Mouse (Mus musculus) lung, embryonic 15.5 days (tissue): ENCODE data around the gene Chid1. TPM values are rescaled to one million over a fixed set of nuclear protein-coding genes. Genes with fewer than 3 reads are reported as not detected.
A peak's percentile ranks its signal among the peaks of the same experiment; 100 is the strongest.
"Not testable (repeated sequence)": the region's sequence is repeated elsewhere in the genome, so short reads cannot be mapped to it uniquely, and the experiment has no call there.

Experiments used
- ATAC-seq: fragments of 200-750 bp; cut with Nextera tagmentation; 2 replicates; pipeline ENCODE4 v1.8.0; 2017; ENCODE audit warnings: moderate number of reproducible peaks, borderline replicate concordance; ENCODE audit not compliant: low FRiP score, low TSS enrichment; ENCODE audit errors: extremely low read depth
- H3K27ac ChIP-seq: fragments of 300-500 bp; sonication (generic); 2 replicates; pipeline ENCODE4 v1.5.1; 2015; ENCODE audit warnings: moderate library complexity, mild to moderate bottlenecking, inconsistent platforms
- H3K27me3 ChIP-seq: fragments of 300-500 bp; sonication (generic); 2 replicates; pipeline ENCODE4 v1.6.1; 2015; ENCODE audit warnings: inconsistent platforms
- H3K36me3 ChIP-seq: fragments of 300-500 bp; sonication (generic); 2 replicates; pipeline ENCODE4 v1.6.1; 2015; ENCODE audit warnings: inconsistent platforms
- H3K4me1 ChIP-seq: fragments of 300-500 bp; sonication (generic); 2 replicates; pipeline ENCODE4 v1.6.1; 2015; ENCODE audit warnings: inconsistent platforms
- H3K4me2 ChIP-seq: fragments of 300-500 bp; sonication (generic); 2 replicates; pipeline ENCODE4 v1.6.1; 2015; ENCODE audit warnings: inconsistent platforms, mild to moderate bottlenecking, moderate library complexity
- H3K4me3 ChIP-seq: fragments of 300-500 bp; sonication (generic); 2 replicates; pipeline ENCODE4 v1.5.1; 2015; ENCODE audit warnings: mild to moderate bottlenecking, inconsistent platforms
- H3K9ac ChIP-seq: fragments of 300-500 bp; sonication (generic); 2 replicates; pipeline ENCODE4 v1.6.1; 2015; ENCODE audit warnings: inconsistent platforms
- H3K9me3 ChIP-seq: fragments of 300-500 bp; sonication (generic); 2 replicates; pipeline ENCODE4 v1.6.1; 2016; ENCODE audit warnings: inconsistent platforms
- WGBS: fragments of 180-500 bp; shearing (Covaris S2); methylation state at CpG from one replicate; pipeline ENCODE4 v1.1.7; 2015; 5-methylcytosine and 5-hydroxymethylcytosine counted together
- polyA plus RNA-seq: library from polyadenylated mRNA; unstranded; fragments of >200 nt; fragmentation: Nextera tagmentation; extraction: Ambion mirVana; gene quantifications from 2 replicates; pipeline ENCODE4 v1.2.1, GENCODE M21; 2015

Chid1 gene
- polyA plus RNA-seq, 1 experiment from 2014 or later = 40.9 TPM

DNA sequence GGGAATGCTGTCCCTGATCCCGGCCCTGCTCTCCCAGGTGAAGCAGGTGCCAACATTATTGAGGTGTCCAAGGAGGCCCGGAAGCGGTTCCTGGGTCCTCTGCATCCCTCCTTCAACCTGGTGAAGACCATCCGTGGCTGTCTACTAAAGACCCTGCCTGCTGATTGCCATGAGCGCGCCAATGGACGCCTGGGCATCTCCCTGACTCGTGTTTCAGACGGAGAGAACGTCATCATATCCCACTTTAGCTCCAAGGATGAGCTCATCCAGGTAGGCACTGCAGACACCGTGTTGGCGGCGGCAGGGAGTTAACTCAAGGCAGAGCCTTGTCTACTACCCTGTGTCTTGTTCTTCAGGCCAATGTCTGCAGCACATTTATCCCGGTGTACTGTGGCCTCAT lies 82.4 kb downstream of the Chid1 start:
- no peak overlapping the region for H3K9ac ChIP-seq
- WGBS = 89% methylated on average over 14 of the region's 14 CpGs
- peaks cover 57% of the 10 kb centered on the region for H3K4me1 ChIP-seq
- H3K27me3 ChIP-seq = peaks cover 25% of the 10 kb centered on the region
- H3K9me3 ChIP-seq = no peaks in the 10 kb centered on the region
- H3K36me3 ChIP-seq = 0 out of 2 replicates have a peak, but pooled peaks cover 5% of the 10 kb centered on the region
- no peak overlapping the region for H3K27ac ChIP-seq
- no peak overlapping the region for H3K4me2 ChIP-seq
- ATAC-seq = no peak
- no peak overlapping the region for H3K4me3 ChIP-seq

DNA sequence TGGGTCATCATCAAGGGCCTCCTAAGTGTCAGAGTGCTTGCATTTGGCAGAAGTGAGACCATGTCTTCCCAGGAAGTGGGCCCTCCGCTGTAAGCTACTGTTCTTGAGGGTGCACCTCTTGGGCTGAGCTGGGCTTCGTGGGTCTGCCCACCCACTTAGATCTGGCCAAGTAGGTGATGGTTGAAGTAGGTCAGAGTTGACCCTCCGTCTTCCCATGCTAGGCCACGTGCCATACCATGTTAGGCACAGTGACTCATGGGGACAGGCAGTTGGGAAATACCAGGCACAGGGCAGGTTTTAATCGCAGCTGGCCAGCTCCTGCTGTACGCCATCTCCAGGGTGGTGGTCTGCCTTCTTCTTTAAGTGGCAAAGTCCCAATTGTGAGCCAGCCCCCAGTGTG lies 82.9 kb downstream of the Chid1 start:
- Histone ChIP-seq H3K4me3 (peak overlapping the region; percentile 68; the same call in 1 of the 2 replicates), H3K9ac (no peak overlapping the region), H3K27ac (no peak overlapping the region), H3K9me3 (no peaks in the 10 kb centered on the region), H3K4me2 (peak overlapping the region; percentile 89; the same call in 1 of the 2 replicates), H3K36me3 (peaks cover 10% of the 10 kb centered on the region), H3K27me3 (peaks cover 21% of the 10 kb centered on the region), H3K4me1 (peaks cover 52% of the 10 kb centered on the region)
- ATAC-seq = no peak
- 81% methylated on average over 6 of the region's 6 CpGs for WGBS

DNA sequence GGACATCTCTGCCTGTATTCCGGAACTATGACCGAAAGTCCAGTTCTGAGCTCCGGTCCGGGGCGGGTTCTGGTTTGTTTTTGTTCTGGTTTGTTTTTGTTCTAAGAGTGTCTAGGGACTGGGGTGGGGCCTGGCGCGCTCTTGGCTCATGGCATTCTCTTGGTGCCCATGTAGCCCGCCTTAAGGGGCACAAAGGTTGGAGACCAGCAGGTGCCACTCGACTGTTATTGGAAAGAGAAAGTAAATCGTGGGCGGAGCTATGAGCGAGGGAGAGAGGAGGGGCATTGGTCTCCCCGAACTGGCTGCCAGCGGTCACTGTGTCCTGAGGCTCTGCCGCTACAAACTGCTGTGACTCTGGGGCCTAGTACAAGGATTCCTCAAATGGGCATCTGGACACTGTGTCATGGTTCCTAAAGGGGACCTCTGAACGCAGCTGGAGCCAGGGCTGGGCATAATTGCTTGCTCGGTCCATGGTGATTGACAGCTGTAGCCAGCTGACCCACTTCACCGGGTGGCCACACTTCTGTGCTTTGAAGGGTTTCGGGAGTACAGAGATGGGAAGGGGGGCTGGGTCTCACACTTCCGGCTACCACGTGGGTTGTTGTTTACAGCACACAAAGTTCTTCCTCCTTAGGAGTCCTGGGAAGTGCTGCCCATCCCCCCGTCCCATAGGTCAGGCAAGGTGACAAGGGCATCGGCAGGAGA lies 83.9 kb downstream of the Chid1 start:
- peaks cover 20% of the 10 kb centered on the region for H3K36me3 ChIP-seq
- peak; percentile 40; the same call in 1 of the 2 replicates for ATAC-seq
- peak overlapping the region; percentile 68 for H3K4me3 ChIP-seq
- peak overlapping the region; percentile 87 for H3K27ac ChIP-seq
- peaks cover 42% of the 10 kb centered on the region for H3K4me1 ChIP-seq
- peaks cover 12% of the 10 kb centered on the region for H3K27me3 ChIP-seq
- H3K9ac ChIP-seq = peak overlapping the region; percentile 60
- H3K4me2 ChIP-seq = peak overlapping the region; percentile 89
- WGBS = 2% methylated on average over 23 of the region's 23 CpGs
- no peaks in the 10 kb centered on the region for H3K9me3 ChIP-seq

DNA sequence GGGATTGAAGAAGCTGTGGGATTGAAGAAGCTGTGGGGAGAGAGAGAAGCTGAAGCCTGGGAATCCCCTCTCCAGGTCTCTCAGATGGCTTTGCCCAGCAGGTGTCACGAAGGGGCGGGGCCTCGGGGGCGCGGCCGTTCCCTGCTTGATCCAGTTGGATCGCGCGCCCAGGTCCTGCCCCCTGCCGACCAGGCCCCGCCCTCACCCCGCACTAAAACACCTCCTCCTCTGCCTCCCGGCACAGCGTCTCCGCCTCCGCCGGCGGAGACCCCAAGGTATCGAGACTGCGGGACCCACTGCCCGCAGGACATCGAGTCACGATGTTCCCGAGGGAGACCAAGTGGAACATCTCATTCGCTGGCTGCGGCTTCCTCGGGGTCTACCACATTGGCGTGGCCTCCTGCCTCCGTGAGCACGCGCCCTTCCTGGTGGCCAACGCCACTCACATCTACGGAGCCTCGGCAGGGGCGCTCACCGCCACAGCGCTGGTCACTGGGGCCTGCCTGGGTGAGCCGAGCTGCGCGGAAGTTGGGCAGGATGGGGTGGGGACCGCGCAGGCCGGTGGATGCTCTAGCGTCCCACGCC lies 84.6 kb downstream of the Chid1 start, which contains the start of gene Pnpla2:
Gene Pnpla2 (plus strand): TSS at position 232 of the 585 bp plus-strand sequence.
- under 1% methylated on average over 45 of the region's 45 CpGs for WGBS
- H3K4me1 ChIP-seq = peaks cover 35% of the 10 kb centered on the region
- H3K4me2 ChIP-seq = peak within 1 kb of the TSS; percentile 89
- peaks cover 6% of the 10 kb centered on the region for H3K27me3 ChIP-seq
- no peaks in the 10 kb centered on the region for H3K9me3 ChIP-seq
- H3K36me3 ChIP-seq = peaks cover 27% of the 10 kb centered on the region
- H3K9ac ChIP-seq = peak within 1 kb of the TSS; percentile 60
- ATAC-seq = peak; percentile 79
- H3K4me3 ChIP-seq = peak within 1 kb of the TSS; percentile 68
- H3K27ac ChIP-seq = peak within 1 kb of the TSS; percentile 87

DNA sequence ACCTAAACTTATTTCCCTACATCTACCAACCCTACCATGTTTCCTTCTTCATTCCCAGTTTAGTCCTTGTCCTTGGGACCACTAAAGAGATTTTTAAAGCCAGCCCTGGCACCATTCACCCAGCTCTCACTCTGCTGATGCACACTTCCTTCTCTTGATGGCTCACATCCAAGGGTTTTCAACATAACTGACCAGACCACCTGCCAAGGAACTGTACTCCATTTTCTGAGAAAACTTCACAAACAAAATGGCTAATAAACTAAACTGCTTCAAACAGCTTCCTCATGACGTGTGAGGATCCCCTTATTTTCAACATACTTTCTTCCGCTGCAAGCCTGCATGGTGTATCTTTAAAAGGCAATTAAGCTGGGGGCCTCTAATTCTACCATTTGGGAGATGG lies 86.0 kb downstream of the Chid1 start:
- Histone ChIP-seq H3K4me2 (no peak overlapping the region), H3K36me3 (peaks cover 38% of the 10 kb centered on the region), H3K4me3 (no peak overlapping the region), H3K4me1 (peaks cover 40% of the 10 kb centered on the region), H3K9me3 (no peaks in the 10 kb centered on the region), H3K27me3 (no peaks in the 10 kb centered on the region), H3K9ac (no peak overlapping the region), H3K27ac (no peak overlapping the region)
- 61% methylated on average over 2 of the region's 2 CpGs for WGBS
- ATAC-seq = no peak

DNA sequence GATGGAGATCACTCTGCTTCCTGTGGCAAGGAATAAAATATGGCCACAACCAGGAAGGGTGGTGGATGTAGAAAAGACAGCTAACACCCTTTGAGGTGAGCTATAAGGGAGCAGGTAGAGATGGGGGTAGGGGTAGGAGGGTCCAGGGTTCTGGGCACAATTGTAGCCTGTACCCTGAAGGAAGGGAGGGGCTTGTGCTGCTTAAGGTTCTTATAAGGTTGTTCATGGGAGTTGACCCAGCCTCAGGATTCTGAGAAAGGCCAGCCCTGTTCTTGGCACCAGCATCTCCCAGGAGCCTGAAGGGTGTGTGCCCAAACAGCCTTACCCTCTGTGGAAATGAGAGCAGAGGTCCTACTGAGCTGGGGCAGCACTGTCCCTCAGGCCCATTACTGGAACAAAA lies 87.7 kb downstream of the Chid1 start:
- H3K4me3 ChIP-seq = no peak overlapping the region
- no peaks in the 10 kb centered on the region for H3K9me3 ChIP-seq
- no peak overlapping the region for H3K9ac ChIP-seq
- ATAC-seq = no peak
- no peak overlapping the region for H3K4me2 ChIP-seq
- H3K36me3 ChIP-seq = peaks cover 40% of the 10 kb centered on the region
- H3K27me3 ChIP-seq = no peaks in the 10 kb centered on the region
- peaks cover 46% of the 10 kb centered on the region for H3K4me1 ChIP-seq
- no peak overlapping the region for H3K27ac ChIP-seq

DNA sequence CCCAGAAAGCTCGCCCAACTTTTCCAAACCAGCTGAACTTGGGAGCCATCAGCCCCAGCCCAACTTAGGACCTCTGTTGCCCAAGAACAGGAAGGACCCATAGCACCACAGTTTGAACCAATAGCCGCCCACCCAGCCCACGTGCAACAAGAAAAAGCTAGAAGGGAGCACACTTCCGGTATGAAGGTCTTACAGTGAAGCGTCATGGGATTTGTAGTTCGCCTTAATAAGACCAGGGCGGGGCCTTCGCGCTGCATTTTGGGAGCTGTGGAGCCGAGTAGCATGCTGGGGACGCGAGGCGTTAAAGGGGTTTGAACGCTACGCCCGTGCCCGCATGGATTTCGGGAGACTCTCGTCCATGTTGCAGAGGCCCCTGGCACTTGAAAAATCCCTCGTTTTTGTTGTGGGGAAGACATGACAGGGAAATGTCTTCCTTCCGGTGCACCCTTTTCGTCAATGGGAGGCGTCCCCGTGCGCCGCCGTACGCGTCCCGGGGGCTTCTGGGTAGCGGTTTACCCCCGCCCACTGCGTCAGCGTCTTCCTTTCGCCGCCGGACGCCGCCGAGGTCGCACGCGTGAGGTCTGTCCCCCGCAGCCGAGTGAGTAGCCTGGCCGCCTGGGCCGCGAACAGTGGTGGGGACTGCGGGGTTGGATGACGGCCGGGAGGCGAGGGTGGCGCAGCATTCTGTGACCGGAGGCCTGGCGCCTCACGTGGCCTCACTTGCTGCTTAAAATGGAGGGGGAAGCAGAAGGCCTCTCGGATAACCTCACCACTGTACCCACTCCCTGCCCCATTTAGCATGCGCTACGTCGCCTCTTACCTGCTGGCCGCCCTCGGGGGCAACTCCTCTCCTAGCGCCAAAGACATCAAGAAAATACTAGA lies 92.3 kb downstream of the Chid1 start, which contains the start of gene Rplp2:
Gene Rplp2 (plus strand): TSS at position 261 of the 882 bp plus-strand sequence.
- under 1% methylated on average over 63 of the region's 63 CpGs for WGBS
- Histone ChIP-seq H3K4me2 (peak within 1 kb of the TSS; percentile 55), H3K27ac (peak within 1 kb of the TSS; percentile 85), H3K36me3 (peaks cover 40% of the 10 kb centered on the region), H3K9ac (peak within 1 kb of the TSS; percentile 79), H3K4me1 (peaks cover 41% of the 10 kb centered on the region), H3K9me3 (no peaks in the 10 kb centered on the region), H3K27me3 (no peaks in the 10 kb centered on the region), H3K4me3 (peak within 1 kb of the TSS; percentile 66)
- peak; percentile 89 for ATAC-seq

DNA sequence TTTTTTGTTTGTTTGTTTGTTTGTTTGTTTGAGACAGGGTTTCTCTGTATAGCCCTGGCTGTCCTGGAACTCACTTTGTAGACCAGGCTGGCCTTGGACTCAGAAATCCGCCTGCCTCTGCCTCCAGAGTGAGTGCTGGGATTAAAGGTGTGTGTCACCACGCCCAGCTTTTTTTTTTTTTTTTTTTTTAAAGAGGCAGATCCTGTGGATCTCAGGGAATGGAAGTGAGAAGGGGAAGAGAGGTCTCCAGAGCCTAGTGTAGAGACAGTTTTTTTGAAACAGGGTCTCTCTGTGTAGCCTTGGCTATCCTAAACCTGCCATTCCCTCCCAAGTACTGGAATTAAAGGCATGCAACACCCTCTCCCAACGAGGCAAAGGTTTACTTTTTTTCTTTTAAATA lies 93.3 kb downstream of the Chid1 start:
- not testable (repeated sequence) for H3K27ac ChIP-seq, H3K9ac ChIP-seq, H3K9me3 ChIP-seq, ATAC-seq, H3K4me3 ChIP-seq, H3K27me3 ChIP-seq
- H3K36me3 ChIP-seq = peaks cover 30% of the 10 kb centered on the region
- WGBS = 74% methylated on average over 3 of the region's 3 CpGs
- H3K4me1 ChIP-seq = peaks cover 48% of the 10 kb centered on the region
- H3K4me2 ChIP-seq = peak overlapping the region; percentile 55; the same call in 1 of the 2 replicates

DNA sequence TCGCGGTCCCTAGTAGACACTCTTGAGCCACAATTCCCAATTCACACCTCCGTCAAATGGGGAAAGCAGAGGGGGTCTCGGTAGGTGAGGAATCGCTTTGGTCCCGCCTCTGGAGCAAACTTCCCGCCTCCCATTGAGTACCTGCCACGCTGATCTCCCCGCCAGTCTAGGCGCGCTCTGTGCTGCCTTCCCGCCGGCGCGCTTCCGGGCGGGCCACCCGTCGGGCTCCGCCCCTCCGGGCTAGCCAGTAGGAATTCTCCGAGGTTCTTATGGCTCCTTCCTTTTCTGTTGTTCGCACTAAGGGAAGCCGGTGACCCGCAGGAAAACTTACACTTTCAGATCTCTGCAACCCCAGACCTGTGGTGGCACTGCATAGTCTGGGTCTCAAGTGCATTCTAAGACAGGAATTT lies 95.8 kb downstream of the Chid1 start, which contains the start of gene Pidd1:
Gene Pidd1 (minus strand): TSS at position 198 of the 410 bp plus-strand sequence.
- Histone ChIP-seq H3K27ac (peak within 1 kb of the TSS; percentile 79), H3K27me3 (no peaks in the 10 kb centered on the region), H3K9me3 (no peaks in the 10 kb centered on the region), H3K4me2 (peak within 1 kb of the TSS; percentile 95), H3K9ac (peak within 1 kb of the TSS; percentile 68), H3K4me1 (peaks cover 48% of the 10 kb centered on the region), H3K4me3 (peak within 1 kb of the TSS; percentile 51), H3K36me3 (peaks cover 17% of the 10 kb centered on the region)
- 0% methylated on average over 25 of the region's 25 CpGs for WGBS
- ATAC-seq = peak; percentile 48; the same call in 1 of the 2 replicates
